Mouse (Mus musculus): ENCODE measurements around the gene Rab7. TPM values are rescaled to one million over a fixed set of nuclear protein-coding genes. Genes with fewer than 3 reads are reported as not detected.

Gene Rab7
- polyA plus RNA-seq (2015; fragmentation: Nextera tagmentation; extraction: Ambion mirVana) = 194 and 223 TPM in 2 replicates

DNA sequence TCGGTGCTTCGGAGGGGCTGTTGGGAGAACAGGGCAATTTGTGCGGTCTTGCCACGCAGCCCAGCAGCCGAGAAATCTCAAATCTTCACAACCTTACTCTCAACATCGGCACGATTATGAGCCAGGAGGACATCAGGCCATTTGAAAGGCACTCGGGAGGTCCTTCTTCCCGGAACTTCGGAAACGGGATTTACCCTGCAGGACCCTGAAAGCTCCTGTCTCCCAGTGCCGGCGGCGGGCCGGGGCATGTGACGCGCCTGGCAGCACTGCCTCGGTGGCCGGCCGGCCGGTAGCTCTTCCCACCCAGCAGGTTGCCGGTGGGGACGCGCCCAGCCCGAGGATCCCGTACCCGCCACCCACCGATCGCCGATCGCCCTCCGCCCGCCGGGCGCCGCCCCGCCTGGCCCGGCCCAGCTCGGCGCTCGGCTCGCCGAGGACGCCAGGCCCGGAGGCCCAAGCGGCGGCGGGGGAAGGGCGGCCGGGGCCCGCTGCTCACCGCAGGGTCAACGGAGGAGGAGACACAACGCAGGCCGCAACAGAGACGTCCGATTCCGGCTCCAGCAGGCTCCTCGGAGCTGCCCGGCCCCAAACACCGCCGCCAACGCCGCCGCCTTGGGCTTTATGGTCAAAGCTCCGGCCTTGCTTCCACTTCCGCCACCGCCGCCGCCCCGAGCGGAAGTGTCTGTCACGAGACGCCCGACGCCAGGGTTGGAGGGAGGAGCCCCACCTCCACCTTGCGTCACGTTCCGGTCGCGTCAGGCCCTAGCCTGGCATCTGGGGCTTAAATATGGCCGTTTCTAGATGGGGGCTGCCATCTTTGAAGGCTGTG lies at the start of gene Rab7:
Rab7 (minus strand) TSS at position 694 of the 829 bp plus-strand sequence.
- DNase-seq (ENCODE audit: low spot score) = peak; percentile 93

DNA sequence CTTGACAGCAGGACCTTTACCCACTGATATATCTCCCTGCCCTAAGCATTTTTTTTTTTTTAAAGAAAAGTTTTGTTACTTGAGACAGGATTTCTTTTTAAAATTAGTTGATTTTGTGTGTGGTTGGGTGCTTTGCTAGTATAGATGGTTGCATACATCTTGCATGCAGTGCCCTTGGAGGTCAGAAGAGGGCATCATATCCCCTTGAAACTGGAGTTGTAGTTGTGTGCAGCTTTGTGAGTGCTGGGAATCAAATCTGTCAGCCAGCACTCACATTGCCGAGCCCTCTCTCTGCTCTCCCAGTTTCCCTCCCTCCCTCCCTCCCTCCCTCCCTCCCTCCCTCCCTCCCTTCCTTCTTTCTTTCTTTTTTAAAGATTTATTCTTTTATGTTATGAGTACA lies 43.9 kb upstream of the Rab7 start:
- DNase-seq (ENCODE audit: low spot score) = no peak

GRCm38 (mm10) chr6:88084278-88085151 lies 39.4 kb upstream of the Rab7 start, which contains the start of gene Rpn1:
Gene Rpn1, plus strand, starts transcription at chr6:88084482.
- DNase-seq (ENCODE audit: low spot score) = peak; percentile 94

GRCm38 (mm10) chr6:88083672-88084071 lies 38.6 kb upstream of the Rab7 start:
- no peak for DNase-seq (ENCODE audit: low spot score)

DNA sequence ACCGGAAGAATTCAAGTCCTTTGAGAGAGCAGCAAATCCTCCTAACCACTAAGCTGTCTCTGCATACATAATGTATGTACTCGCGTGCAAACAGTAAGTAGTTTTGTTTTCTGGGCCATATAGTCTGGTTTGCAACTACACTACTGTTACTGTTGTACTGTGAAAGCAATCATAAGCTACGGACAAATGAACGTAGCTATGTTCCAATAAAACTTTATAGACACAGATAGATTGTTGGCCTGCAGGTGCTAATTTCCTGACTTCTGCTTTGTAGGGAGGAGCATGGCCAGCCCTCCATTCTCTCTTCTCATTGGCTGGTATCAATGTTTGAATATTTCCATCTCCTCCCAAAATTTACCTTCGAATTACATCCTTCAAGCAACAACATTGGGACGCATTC lies 38.0 kb upstream of the Rab7 start:
- DNase-seq (ENCODE audit: low spot score) = no peak

DNA sequence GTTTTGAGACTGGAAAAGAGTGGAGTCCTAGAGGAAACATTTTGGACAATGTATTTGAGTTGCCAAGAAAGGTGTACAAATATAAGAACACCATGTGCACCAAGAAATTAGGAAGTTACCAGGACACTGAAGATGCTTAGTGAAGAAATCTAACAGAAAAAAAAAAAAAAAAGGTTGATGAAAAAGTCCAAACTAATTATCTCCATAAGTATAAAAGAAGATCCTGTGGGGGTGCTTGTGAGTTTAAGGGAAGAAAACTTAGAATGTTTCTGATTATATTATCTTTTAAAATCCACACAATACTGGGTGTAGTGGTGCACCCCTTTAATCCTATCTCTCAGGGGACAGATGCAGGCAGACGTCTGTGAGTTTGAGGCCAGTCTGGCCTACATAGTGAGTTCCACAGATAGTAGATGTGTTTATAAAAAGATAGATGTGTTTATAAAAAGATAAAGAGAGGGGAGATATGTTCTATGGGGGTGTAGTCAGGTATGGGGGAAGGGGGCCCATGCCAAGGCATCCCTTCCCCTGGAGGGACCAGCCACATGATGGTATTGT lies 31.0 kb upstream of the Rab7 start:
- no peak for DNase-seq (ENCODE audit: low spot score)

DNA sequence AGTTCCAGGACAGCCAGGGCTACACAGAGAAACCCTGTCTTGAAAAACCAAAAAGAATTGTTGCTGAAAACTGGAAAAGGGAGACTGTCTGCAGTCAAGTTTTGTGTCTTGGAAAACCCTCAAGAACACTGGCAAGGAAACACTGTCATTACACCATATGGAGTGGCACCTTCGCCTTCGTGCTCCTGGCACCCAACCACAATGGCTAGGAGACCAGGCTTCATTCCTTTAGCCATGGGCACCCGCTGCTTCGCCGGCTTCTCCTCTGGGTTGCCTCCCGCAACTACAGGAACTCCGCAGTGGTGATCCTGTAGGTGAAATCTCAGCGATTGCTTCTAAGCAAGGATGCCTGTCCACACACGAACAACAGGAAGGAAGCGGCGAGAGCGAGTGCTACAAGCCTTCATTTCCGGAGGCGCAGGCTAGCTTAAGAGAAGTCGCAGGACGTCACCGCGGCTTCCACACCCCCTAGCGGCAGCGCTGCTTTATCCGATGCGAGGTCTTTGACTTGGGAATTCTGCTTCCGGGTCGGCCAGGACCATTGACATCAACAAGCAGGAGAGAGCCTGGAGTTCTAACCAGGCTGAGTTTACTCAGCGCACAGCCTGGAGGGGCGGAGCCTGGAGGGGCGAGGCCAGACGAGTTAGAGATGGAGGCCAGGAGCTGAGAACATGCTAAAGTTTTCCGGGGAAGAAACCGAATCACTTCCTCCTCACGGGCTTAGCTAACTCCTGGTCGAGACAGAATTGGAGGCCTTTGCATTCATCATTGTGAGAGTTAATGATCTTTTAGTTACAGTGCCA lies 29.9 kb upstream of the Rab7 start:
- peak; percentile 93 for DNase-seq (ENCODE audit: low spot score)

DNA sequence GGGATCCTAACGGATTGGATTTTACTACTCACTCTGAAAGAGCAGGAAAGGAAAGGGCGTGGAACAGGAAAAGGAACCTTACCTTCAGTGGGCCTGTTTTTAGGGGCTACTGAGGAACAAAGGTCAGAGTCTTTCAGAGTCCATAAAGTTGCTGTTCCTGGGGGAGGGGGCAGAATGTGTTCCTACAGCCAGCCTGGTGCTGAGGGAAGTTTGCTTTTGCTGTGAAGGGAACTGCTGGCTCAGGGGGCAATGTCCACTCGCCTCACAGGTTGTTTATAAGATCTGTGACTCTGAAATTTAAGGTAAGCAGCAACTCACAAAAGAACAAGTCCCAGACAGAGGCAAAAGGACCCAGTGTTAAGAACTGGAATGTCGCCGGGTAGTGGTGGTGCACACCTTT lies 26.1 kb upstream of the Rab7 start:
- no peak for DNase-seq (ENCODE audit: low spot score)

DNA sequence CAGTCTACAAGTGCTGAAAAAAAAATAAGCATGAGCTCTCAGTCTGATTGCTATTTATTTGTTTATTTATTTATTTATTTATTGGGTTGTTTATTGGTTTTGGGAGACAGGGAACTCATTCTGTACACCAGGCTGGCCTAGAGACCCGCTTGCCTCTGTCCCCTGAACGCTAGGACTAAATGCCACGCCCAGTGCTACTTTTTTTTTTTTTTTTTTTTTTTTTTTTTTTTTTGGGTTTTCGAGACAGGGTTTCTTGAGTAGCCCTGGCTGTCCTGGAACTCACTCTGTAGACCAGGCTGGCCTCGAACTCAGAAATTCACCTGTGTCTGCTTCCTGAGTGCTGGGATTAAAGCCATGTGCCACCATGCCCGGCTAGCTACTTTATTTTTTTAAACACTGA lies 25.4 kb upstream of the Rab7 start:
- DNase-seq (ENCODE audit: low spot score) = no peak

GRCm38 (mm10) chr6:88068739-88069138 lies 23.7 kb upstream of the Rab7 start:
- DNase-seq (ENCODE audit: low spot score) = no peak

- no peak for DNase-seq (ENCODE audit: low spot score)
Measured at GRCm38 (mm10) chr6:88067722-88068121, 22.7 kb upstream of the Rab7 start.

DNA sequence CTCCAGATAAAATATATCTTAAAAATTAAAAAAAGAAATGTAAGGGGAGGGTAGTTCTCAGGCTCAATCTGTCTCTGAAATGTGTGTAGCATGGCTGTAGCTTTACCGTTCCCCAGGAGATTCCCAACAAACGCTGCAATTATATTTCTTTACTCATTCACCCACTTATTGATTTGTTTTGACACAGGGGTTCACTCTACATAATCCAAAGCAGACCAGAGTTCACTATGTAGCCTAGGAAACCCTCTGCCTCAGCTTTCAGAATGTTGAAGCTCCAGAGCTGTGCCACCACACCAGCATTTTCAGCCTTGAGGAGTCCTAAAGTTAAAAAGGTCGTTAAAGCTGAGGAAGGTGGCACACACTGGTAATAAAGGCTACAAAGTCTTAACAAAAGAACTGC lies 20.9 kb upstream of the Rab7 start:
- no peak for DNase-seq (ENCODE audit: low spot score)

DNA sequence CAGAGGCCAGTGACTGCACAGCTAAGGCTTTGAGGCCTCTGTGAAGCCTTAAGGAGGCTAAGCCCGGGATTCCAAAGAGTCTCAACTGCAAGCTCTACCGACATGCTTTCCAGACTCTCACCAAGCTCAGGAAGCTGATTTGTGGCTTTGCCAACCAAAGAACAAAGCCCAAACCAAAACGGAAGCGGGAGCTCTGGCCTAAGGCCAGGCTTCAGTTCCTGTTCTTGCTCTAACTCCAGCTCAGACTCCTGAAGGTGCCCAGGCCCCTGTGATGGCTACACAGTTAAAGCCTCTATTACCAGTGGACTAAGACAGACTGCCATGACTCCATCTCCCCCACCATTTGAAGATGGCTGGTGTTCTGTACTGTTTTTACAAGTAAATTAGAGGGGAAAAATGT lies 20.0 kb upstream of the Rab7 start:
- no peak for DNase-seq (ENCODE audit: low spot score)

DNA sequence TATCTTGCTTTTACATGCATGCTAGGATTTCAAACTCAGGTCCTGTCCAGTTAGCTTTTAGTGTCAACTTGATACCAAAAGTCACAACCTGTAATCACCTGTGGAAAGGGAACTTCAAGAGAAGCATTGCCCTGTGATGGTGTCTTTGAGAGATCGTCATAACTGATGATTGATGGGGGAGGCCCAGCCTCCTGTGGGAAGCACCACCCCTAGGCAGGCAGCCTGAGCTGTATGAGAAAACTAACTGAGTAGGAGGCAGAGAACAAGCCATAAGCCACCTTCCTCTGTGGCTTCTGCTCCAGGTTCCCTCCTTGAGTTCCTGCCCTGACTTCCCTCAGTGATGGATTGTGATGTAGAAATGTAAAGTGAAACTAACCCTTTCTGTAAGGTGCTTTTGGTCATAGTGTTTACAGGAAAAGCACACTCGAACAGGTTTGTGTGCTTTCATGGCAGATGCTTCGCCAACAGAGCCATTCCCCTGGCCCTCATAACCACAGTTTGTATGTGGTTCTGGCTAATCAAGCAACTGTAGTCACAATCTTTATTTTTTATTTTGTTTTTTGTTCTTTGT lies 19.1 kb upstream of the Rab7 start:
- no peak for DNase-seq (ENCODE audit: low spot score)

GRCm38 (mm10) chr6:88062398-88062797 lies 17.3 kb upstream of the Rab7 start:
- no peak for DNase-seq (ENCODE audit: low spot score)

- no peak for DNase-seq (ENCODE audit: low spot score)
Measured at GRCm38 (mm10) chr6:88061406-88061805, 16.3 kb upstream of the Rab7 start.

DNA sequence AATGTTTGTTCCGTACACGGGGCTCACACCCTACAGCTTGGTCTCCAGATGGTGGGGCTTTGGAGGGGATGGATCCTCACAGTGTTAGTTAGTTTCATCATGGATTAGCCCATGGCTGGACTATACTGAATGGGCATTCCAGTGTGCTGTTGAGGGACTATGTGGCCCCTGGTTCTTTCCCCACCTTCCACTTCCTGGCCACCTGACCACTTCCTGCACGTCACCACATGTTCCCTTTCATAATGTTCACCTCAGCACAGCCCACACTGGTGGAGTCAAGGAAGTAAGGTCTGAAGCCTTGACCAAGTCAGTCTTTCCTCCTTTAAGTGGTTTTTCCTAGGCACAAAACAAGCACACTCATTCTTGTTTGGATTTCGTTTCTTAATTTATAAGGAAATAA lies 15.5 kb upstream of the Rab7 start:
- DNase-seq (ENCODE audit: low spot score) = no peak

GRCm38 (mm10) chr6:88059903-88060302 lies 14.8 kb upstream of the Rab7 start:
- DNase-seq (ENCODE audit: low spot score) = no peak

DNA sequence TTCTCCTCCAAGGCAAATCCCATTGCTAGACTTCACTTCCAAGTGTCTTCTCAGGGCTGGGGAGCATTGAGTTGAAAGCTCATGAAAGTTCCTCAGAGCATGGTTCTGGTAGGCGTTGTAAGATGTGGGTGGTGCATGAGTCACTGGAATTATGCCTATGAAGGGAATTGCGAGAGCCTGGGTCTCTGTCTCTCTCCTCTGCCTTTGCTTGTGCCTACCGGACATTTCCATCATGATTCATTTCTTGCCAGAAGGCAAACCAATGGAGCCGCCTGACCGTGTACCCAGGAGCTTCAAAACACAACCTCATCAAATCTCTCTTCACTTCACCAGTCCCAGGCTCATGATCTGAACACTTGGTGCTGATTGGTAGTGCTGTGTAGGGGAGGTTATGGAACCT lies 11.8 kb upstream of the Rab7 start:
- DNase-seq (ENCODE audit: low spot score) = no peak

DNA sequence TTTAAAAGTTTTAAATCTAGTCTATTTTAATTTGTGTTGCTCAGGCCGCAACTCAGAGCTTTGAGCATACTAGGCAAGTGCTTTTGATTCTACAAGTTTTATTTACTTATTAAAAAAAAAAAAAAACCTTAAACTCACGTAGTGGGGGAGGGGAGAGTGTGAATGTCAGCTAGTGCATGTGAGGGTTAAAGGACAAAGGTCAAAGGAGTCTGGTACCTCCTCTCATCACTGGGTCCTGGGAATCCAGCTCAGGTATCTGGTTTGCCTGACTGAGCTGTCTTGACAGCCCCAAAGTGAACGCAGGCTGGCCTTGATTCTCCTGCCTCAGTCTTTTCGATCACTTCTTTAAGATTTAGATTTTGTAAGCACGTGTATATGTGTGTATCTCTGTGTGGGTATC lies 10.6 kb upstream of the Rab7 start:
- DNase-seq (ENCODE audit: low spot score) = no peak
